Mouse (Mus musculus) hindbrain, postnatal 0 days (tissue): ENCODE data around the gene Apbb1ip. TPM values are rescaled to one million over a fixed set of nuclear protein-coding genes. Genes with fewer than 3 reads are reported as not detected.

ENCODE experiments used
- ATAC-seq: fragments of 200-750 bp; cut with Nextera tagmentation; 2 replicates; pipeline ENCODE4 v1.8.0; 2017; ENCODE audit warnings: mild to moderate bottlenecking, moderate TSS enrichment, moderate library complexity
- DNase-seq: peaks from one replicate; pipeline ENCODE4 v3.0.0-alpha.2; 2015; ENCODE audit warnings: low spot score
- H3K27ac ChIP-seq: fragments of 300-500 bp; sonication (generic); 2 replicates; pipeline ENCODE4 v1.5.1; 2014; ENCODE audit warnings: mild to moderate bottlenecking
- H3K27me3 ChIP-seq: fragments of 300-500 bp; sonication (generic); 2 replicates; pipeline ENCODE4 v1.6.1; 2014; ENCODE audit warnings: low read length, mixed read lengths; ENCODE audit not compliant: insufficient read depth
- H3K36me3 ChIP-seq: fragments of 300-500 bp; sonication (generic); 2 replicates; pipeline ENCODE4 v1.6.1; 2014; ENCODE audit warnings: low read length, mixed read lengths; ENCODE audit not compliant: insufficient read depth
- H3K4me1 ChIP-seq: fragments of 300-500 bp; sonication (generic); 2 replicates; pipeline ENCODE4 v1.6.1; 2014; ENCODE audit warnings: antibody characterized with exemption, low read length, mixed read lengths; ENCODE audit not compliant: insufficient read depth
- H3K4me2 ChIP-seq: fragments of 300-500 bp; sonication (generic); 2 replicates; pipeline ENCODE4 v1.6.1; 2014; ENCODE audit warnings: low read depth, mild to moderate bottlenecking, low read length, moderate library complexity, mixed read lengths
- H3K4me3 ChIP-seq: fragments of 300-500 bp; sonication (generic); 2 replicates; pipeline ENCODE4 v1.5.1; 2014; ENCODE audit warnings: low read length
- H3K9ac ChIP-seq: fragments of 300-500 bp; sonication (generic); replicated peaks from 2 replicates; pipeline ENCODE4 v1.6.1; 2014; ENCODE audit warnings: mild to moderate bottlenecking, low read length, moderate library complexity, mixed read lengths
- H3K9me3 ChIP-seq: fragments of 300-500 bp; sonication (generic); 2 replicates; pipeline ENCODE4 v1.6.1; 2016; ENCODE audit warnings: low read length, mixed read lengths
- CTCF ChIP-seq: IDR thresholded peaks from 2 replicates; pipeline ENCODE4 v1.5.1; 2016; ENCODE audit warnings: antibody characterized with exemption, control low read depth, low read depth
- WGBS: fragments of 180-500 bp; shearing (Covaris S2); extraction: QIAGEN DNeasy Blood & Tissue Kit; methylation state at CpG from one replicate; pipeline ENCODE4 v1.1.7; 2014; 5-methylcytosine and 5-hydroxymethylcytosine counted together
- polyA plus RNA-seq: library from polyadenylated mRNA; unstranded; fragments of >200 nt; fragmentation: Nextera tagmentation; extraction: Ambion mirVana; gene quantifications from 2 replicates; pipeline ENCODE4 v1.2.1, GENCODE M21; 2015
- total RNA-seq: library from RNA; depleted of rRNA; stranded (reverse); fragments of >200 nt; gene quantifications from 2 replicates; pipeline ENCODE4 v1.2.3, GENCODE M21; 2014; rRNA removed

The Apbb1ip gene
- total RNA-seq = 0.10 and 1.0 TPM in 2 replicates
- 1.7 and 2.5 TPM in 2 replicates for polyA plus RNA-seq

DNA sequence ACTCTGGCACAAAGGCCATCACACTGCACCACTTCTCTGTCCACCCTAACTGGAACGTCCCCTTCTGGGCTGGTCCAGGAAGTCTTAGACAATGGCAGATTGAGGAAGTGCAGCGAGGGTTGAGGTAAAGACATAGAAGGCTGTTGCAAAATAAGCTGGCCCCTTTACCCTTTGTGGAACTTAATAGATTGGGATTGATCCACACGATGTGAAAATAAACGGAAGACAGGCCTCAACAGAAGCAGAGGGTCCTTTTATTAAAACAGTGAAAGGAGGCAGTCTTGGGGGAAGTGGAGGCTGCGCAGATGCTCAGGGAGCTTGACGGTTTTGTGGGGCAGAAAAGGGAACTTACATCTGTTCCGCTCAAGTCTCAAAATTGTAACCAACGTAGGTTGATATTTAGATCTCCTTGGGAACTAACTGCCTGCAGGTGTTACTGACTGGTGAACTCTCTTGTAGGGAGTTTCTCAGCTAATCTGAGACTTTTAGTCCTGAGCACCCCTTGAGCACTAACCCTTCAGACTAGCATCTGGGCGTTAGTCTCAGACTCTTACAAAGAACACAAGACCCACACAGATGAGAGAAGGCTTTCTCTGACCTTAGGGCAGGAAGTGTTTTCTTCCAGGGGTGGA is at the start of gene Apbb1ip:
Gene Apbb1ip, plus strand, starts transcription at position 546 of the 632 bp plus-strand sequence.
- Histone ChIP-seq H3K27ac (no peak within 1 kb of the TSS), H3K36me3 (no peaks in the 10 kb centered on the region), H3K9ac (peak within 1 kb of the TSS; percentile 52), H3K4me3 (peak within 1 kb of the TSS; percentile 46), H3K4me2 (peak within 1 kb of the TSS; percentile 91), H3K4me1 (no peaks in the 10 kb centered on the region; the same call in 1 of the 2 replicates), H3K9me3 (no peaks in the 10 kb centered on the region), H3K27me3 (no peaks in the 10 kb centered on the region)
- WGBS = 30% methylated on average over 9 of the region's 9 CpGs
- no peak for TF ChIP-seq CTCF
- ATAC-seq = no peak
- no peak for DNase-seq

DNA sequence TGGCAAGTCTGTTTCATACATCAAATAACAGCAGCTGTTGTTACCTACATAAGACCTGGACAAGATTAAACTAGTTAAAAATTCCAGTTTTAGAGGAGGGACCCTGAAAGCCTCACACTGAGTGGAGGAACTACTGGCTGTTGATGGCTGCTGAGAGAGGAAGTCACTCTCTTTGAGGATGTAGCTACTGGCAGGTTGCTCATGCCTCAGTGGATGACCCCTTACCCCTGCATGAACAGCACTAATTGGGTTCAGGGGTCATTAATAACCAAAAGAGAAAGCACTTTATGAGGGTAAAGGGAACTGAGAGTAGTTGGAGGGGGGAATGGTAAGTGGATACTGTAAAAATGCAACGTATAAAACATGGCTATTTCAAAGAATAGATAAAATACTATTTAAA is 46.8 kb upstream of the Apbb1ip start:
- no peak overlapping the region for H3K4me2 ChIP-seq
- no peak overlapping the region for H3K9ac ChIP-seq
- ATAC-seq (no peak), DNase-seq (no peak)
- no peaks in the 10 kb centered on the region for H3K9me3 ChIP-seq
- no peak overlapping the region for H3K27ac ChIP-seq
- no peaks in the 10 kb centered on the region for H3K27me3 ChIP-seq
- no peaks in the 10 kb centered on the region for H3K36me3 ChIP-seq
- 84% methylated on average over 1 of the region's 1 CpGs for WGBS
- H3K4me3 ChIP-seq = no peak overlapping the region
- no peaks in the 10 kb centered on the region for H3K4me1 ChIP-seq
- TF ChIP-seq CTCF = no peak

DNA sequence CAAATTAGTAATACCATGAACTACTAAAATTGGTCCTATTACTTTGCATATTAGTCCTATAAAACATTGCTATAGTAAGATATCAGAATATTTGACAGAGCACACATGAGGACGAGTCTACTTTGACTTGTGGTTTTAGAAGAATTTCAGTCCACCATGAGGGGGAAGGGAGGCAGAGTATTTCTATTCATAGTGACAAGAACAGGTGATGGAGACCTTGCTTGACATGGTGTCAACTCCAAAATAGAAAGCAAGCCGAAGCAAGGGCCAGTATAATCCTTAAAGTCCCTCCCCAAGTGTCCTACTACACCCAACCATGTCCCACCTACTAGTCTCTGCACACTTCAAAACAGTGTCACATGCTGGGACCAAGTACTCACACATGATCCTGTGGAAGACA is 37.8 kb upstream of the Apbb1ip start:
- Histone ChIP-seq H3K9me3 (no peaks in the 10 kb centered on the region), H3K4me2 (no peak overlapping the region), H3K9ac (no peak overlapping the region), H3K27ac (no peak overlapping the region), H3K4me3 (no peak overlapping the region), H3K27me3 (no peaks in the 10 kb centered on the region), H3K4me1 (no peaks in the 10 kb centered on the region), H3K36me3 (no peaks in the 10 kb centered on the region)
- no peak for TF ChIP-seq CTCF
- no peak for ATAC-seq
- WGBS = 81% methylated on average over 2 of the region's 2 CpGs
- DNase-seq = no peak

DNA sequence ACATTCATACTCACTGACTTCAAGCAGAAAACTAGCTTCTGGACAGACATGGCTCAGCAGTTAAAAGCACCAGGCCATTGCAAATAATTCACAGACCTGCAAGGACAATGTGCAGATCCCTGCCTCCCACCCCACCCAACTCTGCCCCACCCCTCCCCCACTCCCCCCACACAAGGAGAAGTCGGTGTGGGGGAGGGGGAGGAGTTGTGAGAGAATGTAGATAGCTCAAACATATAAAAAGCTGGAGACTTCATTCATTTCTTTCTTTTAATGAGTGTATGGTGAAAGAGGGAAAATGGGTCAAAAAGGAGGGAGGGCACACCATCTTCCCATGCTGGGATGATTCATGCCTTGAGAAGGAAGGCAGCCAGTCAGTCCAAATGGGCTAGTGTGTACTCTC is 34.5 kb upstream of the Apbb1ip start:
- DNase-seq (peak; percentile 10), ATAC-seq (no peak)
- H3K9ac ChIP-seq = no peak overlapping the region
- H3K27ac ChIP-seq = no peak overlapping the region
- no peaks in the 10 kb centered on the region for H3K9me3 ChIP-seq
- 94% methylated on average over 1 of the region's 1 CpGs for WGBS
- H3K4me1 ChIP-seq = no peaks in the 10 kb centered on the region
- H3K27me3 ChIP-seq = no peaks in the 10 kb centered on the region
- H3K4me3 ChIP-seq = no peak overlapping the region
- TF ChIP-seq CTCF = no peak
- no peak overlapping the region for H3K4me2 ChIP-seq
- no peaks in the 10 kb centered on the region for H3K36me3 ChIP-seq

DNA sequence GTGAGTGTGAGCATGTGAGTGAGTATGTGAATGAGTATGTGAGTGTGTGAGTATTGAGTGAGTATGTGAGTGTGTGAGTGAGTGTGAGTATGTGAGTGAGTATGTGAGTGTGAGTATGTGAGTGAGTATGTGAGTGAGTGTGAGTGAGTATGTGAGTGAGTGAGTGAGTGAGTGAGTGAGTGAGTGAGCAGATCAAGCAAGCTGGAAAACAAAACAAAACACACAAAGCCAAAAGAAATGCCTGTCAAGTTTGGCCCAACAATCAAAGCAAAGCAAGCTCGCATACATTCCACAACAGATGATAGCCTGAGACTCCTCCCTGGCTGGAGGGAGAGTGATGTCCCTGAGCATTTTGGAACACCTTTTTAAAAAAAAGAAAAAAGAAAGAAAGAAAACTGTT is 33.5 kb upstream of the Apbb1ip start:
- no peak for TF ChIP-seq CTCF
- H3K4me3 ChIP-seq = no peak overlapping the region
- ATAC-seq = no peak
- WGBS = 94% methylated on average over 1 of the region's 1 CpGs
- DNase-seq = no peak
- H3K4me2 ChIP-seq = no peak overlapping the region
- no peaks in the 10 kb centered on the region for H3K27me3 ChIP-seq
- H3K9ac ChIP-seq = no peak overlapping the region
- H3K4me1 ChIP-seq = no peaks in the 10 kb centered on the region
- no peaks in the 10 kb centered on the region for H3K9me3 ChIP-seq
- H3K36me3 ChIP-seq = no peaks in the 10 kb centered on the region
- H3K27ac ChIP-seq = no peak overlapping the region

DNA sequence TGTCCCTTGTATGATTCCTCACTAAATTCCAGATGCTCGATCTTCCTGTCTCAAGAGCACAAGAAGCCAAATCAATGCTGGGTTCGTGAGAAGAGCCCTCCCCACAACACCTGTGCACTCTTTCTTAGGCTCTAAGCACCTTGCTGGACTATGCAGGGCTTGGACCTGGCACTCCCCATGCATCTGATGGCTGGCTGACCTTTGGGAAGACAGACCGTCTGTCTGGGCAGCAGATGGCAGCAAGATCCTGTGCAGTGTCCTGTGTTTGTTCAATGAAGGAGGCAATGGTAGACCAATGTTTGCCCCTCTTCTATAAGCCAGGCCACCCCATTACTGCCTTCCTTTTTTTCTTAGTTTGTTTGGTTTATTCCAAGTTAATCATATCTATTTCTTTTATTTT is 32.7 kb upstream of the Apbb1ip start:
- 62% methylated on average over 3 of the region's 3 CpGs for WGBS
- Histone ChIP-seq H3K27ac (no peak overlapping the region), H3K9ac (no peak overlapping the region), H3K4me3 (no peak overlapping the region), H3K4me2 (no peak overlapping the region), H3K4me1 (no peaks in the 10 kb centered on the region), H3K9me3 (no peaks in the 10 kb centered on the region), H3K27me3 (no peaks in the 10 kb centered on the region), H3K36me3 (no peaks in the 10 kb centered on the region)
- ATAC-seq (no peak), DNase-seq (no peak)
- peak; percentile 38; the same call in 1 of the 2 replicates for TF ChIP-seq CTCF

DNA sequence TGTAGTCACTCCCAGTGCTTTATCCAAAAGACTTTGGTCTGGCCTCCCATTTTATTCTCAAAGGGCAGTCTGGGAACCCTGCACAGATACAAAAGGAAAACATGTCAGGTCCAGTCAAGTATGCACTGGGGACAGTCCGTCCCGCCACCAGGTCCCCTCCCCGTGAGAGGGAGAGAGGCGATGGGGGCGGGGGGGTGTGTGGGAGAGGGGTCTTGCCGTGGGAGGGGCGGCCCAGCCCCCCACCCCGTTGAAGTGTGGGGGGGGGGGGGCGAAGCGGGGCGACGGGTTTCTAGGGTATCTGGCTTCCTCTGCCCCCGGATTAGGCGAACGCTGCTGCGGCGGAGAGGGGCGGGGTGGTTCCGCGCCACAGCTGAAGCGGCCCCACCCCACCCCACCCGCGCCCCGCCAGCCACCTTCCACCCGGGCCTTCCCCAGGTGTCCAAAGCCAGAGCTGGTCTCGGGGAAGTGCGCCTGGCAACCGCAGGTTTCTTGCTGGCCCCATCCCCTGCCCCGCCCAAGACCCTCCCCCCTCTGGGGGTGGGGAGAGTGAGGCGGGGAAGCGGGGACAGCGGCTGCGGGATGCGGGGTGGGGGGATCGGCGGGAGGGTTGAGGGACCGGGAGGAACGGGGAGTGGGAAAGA is 29.7 kb upstream of the Apbb1ip start:
- TF ChIP-seq CTCF = no peak
- no peaks in the 10 kb centered on the region for H3K27me3 ChIP-seq
- WGBS = 0% methylated on average over 25 of the region's 38 CpGs
- no peaks in the 10 kb centered on the region for H3K9me3 ChIP-seq
- no peak overlapping the region for H3K4me2 ChIP-seq
- ATAC-seq (no peak), DNase-seq (peak; percentile 45)
- no peak overlapping the region for H3K4me3 ChIP-seq
- no peaks in the 10 kb centered on the region for H3K36me3 ChIP-seq
- no peaks in the 10 kb centered on the region for H3K4me1 ChIP-seq
- H3K27ac ChIP-seq = no peak overlapping the region
- H3K9ac ChIP-seq = no peak overlapping the region
